ENCODE assay signal across 18 mouse cellular contexts in genomic region chr13:42954116-42954515, GRCm38 (mm10).
DNase-seq lines count a peak whose midpoint lies in the region; ATAC-seq lines count a peak whose summit lies in the region.
"Had no signal": no experiment of that assay in that cellular context is flagged by ENCODE, and none has a peak within 500 bp of the region (broad histone marks: within the 10 kb centered on the region; RNA-seq: fewer than 3 reads in every experiment).

No protein-coding gene starts in this region.

- no peak for ATAC-seq in heart, embryonic 12.5 days (ENCODE audit: insufficient number of reproducible peaks, low FRiP score)
- no peak for ATAC-seq in midbrain, embryonic 11.5 days (ENCODE audit: low FRiP score)
- ATAC-seq: activated CD4-positive, CD25-positive, alpha-beta regulatory T cell, adult 4 months; CD4-positive, CD25-positive, alpha-beta regulatory T cell, adult 4 months; Patski had no signal

- no peaks in the 10 kb centered on the region for H3K9me3 ChIP-seq in heart, embryonic 12.5 days (replicated peaks)
- no peaks in the 10 kb centered on the region for H3K9me3 ChIP-seq in midbrain, embryonic 11.5 days (ENCODE audit: control insufficient read depth, low read length)
- H3K9me3 ChIP-seq in midbrain, embryonic 10.5 days (replicated peaks) = no peaks in the 10 kb centered on the region
- H3K9me3 ChIP-seq: G1E had no signal

- H3K9ac ChIP-seq in heart, embryonic 12.5 days = no peak overlapping the region
- no peak overlapping the region for H3K9ac ChIP-seq in midbrain, embryonic 11.5 days (ENCODE audit: low read length)

- H3K4me3 ChIP-seq in heart, embryonic 12.5 days = no peak overlapping the region
- H3K4me3 ChIP-seq in midbrain, embryonic 11.5 days (ENCODE audit: low read depth, low read length) = no peak overlapping the region
- no peak overlapping the region for H3K4me3 ChIP-seq in midbrain, embryonic 10.5 days

- peak; percentile 57 for DNase-seq in heart, adult 11 months
- DNase-seq in midbrain, embryonic 11.5 days (ENCODE audit: low spot score, missing footprints) = peak; percentile 80
- no peak for DNase-seq in midbrain, embryonic 10.5 days (ENCODE audit: low spot score)
- DNase-seq: adrenal gland, adult 2 months; adrenal gland, adult 8-10 months; adrenal gland, postnatal 10 days; adrenal gland, postnatal 14 days; adrenal gland, postnatal 25 days; adrenal gland, postnatal 36 days; B cell, adult 2 months; cerebellum, adult 11 months; cerebellum, adult 11-12 months; cerebellum, adult 18-20 months had no signal

- WGBS in heart, embryonic 12.5 days = 69% methylated on average over 5 of the region's 5 CpGs
- 69% methylated on average over 5 of the region's 5 CpGs for WGBS in midbrain, embryonic 11.5 days
- 79% methylated on average over 5 of the region's 5 CpGs for WGBS in midbrain, embryonic 10.5 days

- H3K4me1 ChIP-seq in heart, embryonic 12.5 days (replicated peaks) = 0 out of 2 replicates have a peak, but pooled peaks cover 2% of the 10 kb centered on the region
- H3K4me1 ChIP-seq in midbrain, embryonic 11.5 days (ENCODE audit: control insufficient read depth, insufficient read depth, low read length) = no peaks in the 10 kb centered on the region
- no peaks in the 10 kb centered on the region for H3K4me1 ChIP-seq in midbrain, embryonic 10.5 days

- no peak overlapping the region for H3K4me2 ChIP-seq in heart, embryonic 12.5 days
- no peak overlapping the region for H3K4me2 ChIP-seq in midbrain, embryonic 11.5 days

- no peak overlapping the region for H3K27ac ChIP-seq in heart, embryonic 12.5 days (ENCODE audit: poor library complexity, severe bottlenecking)
- no peak overlapping the region for H3K27ac ChIP-seq in midbrain, embryonic 11.5 days (ENCODE audit: low read depth, low read length)
- no peak overlapping the region for H3K27ac ChIP-seq in midbrain, embryonic 10.5 days (replicated peaks)

- no peaks in the 10 kb centered on the region for H3K36me3 ChIP-seq in heart, embryonic 12.5 days
- no peaks in the 10 kb centered on the region for H3K36me3 ChIP-seq in midbrain, embryonic 11.5 days (ENCODE audit: control insufficient read depth, insufficient read depth, low read length)
- no peaks in the 10 kb centered on the region for H3K36me3 ChIP-seq in midbrain, embryonic 10.5 days
- H3K36me3 ChIP-seq: G1E had no signal

- no peaks in the 10 kb centered on the region for H3K27me3 ChIP-seq in heart, embryonic 12.5 days (replicated peaks)
- H3K27me3 ChIP-seq in midbrain, embryonic 11.5 days (ENCODE audit: control insufficient read depth, insufficient read depth, low read length) = no peaks in the 10 kb centered on the region
- H3K27me3 ChIP-seq in midbrain, embryonic 10.5 days (ENCODE audit: low read depth, poor library complexity, severe bottlenecking) = no peaks in the 10 kb centered on the region
